In genomic region chr12:82170461-82171279, GRCm38 (mm10) we compare ENCODE assay signal across 9 mouse cellular contexts. TPM values are rescaled to one million over a fixed set of nuclear protein-coding genes. Genes with fewer than 3 reads are reported as not detected.
DNase-seq lines count a peak whose midpoint lies in the region; ATAC-seq and TF ChIP-seq lines count a peak whose summit lies in the region.
"Had no signal": no experiment of that assay in that cellular context is flagged by ENCODE, and none has a peak within 500 bp of the region (broad histone marks: within the 10 kb centered on the region; RNA-seq: fewer than 3 reads in every experiment).

No protein-coding gene starts in this region.

- no peak for TF ChIP-seq CTCF in liver, embryonic 14.5 days (IDR thresholded peaks at IDR 0.05; ENCODE audit: low read depth)

- TF ChIP-seq EP300 in liver, embryonic 14.5 days (IDR thresholded peaks at IDR 0.05; ENCODE audit: low read depth) = no peak

- H3K36me3 ChIP-seq in hindbrain, embryonic 12.5 days = no peaks in the 10 kb centered on the region
- no peaks in the 10 kb centered on the region for H3K36me3 ChIP-seq in liver, embryonic 14.5 days (replicated peaks; ENCODE audit: control insufficient read depth, insufficient read depth, low read depth)

- no peaks in the 10 kb centered on the region for H3K27me3 ChIP-seq in hindbrain, embryonic 12.5 days
- no peaks in the 10 kb centered on the region; the same call in 1 of the 2 replicates for H3K27me3 ChIP-seq in liver, embryonic 14.5 days (ENCODE audit: control insufficient read depth, insufficient read depth, low read length)
- H3K27me3 ChIP-seq: Patski had no signal

- WGBS in hindbrain, embryonic 12.5 days = 4% methylated on average over 29 of the region's 29 CpGs
- 3% methylated on average over 29 of the region's 29 CpGs for WGBS in liver, embryonic 14.5 days (ENCODE audit: insufficient replicate concordance)

- DNase-seq in cerebellum, postnatal 10 days = peak; percentile 41 to 50
- DNase-seq in cerebellum, adult 9-11 months = no peak
- DNase-seq in 416B (ENCODE audit: low read depth) = peak; percentile 74
- peak; percentile 21 to 43 for DNase-seq in cerebellum, postnatal 36 days
- no peak for DNase-seq in liver, embryonic 14.5 days (ENCODE audit: low read depth in 3 of 3, low spot score in 3 of 3)
- peak; percentile 41 for DNase-seq in retina, postnatal 1 day
- DNase-seq in urinary bladder, postnatal 10 days (ENCODE audit: low spot score) = no peak

- peak overlapping the region; percentile 94 for H3K27ac ChIP-seq in hindbrain, embryonic 12.5 days
- H3K27ac ChIP-seq in liver, embryonic 14.5 days = no peak overlapping the region

- no peak for ATAC-seq in hindbrain, embryonic 12.5 days (ENCODE audit: low FRiP score)
- ATAC-seq in liver, embryonic 14.5 days (ENCODE audit: insufficient read depth) = no peak

- no peaks in the 10 kb centered on the region for H3K9me3 ChIP-seq in hindbrain, embryonic 12.5 days (replicated peaks)
- no peaks in the 10 kb centered on the region for H3K9me3 ChIP-seq in liver, embryonic 14.5 days (ENCODE audit: control insufficient read depth, low read length)

- H3K9ac ChIP-seq in hindbrain, embryonic 12.5 days = peak overlapping the region; percentile 95
- H3K9ac ChIP-seq in liver, embryonic 14.5 days (replicated peaks) = no peak overlapping the region

- H3K4me1 ChIP-seq in hindbrain, embryonic 12.5 days = peaks cover 36% of the 10 kb centered on the region
- H3K4me1 ChIP-seq in liver, embryonic 14.5 days (replicated peaks; ENCODE audit: control insufficient read depth in 2 of 2, insufficient read depth in 2 of 2, low read length in 1 of 2) = peaks cover 2 to 21% of the 10 kb centered on the region in 2 experiments; a peak in 2 of 4 replicates

- peak overlapping the region; percentile 89 for H3K4me3 ChIP-seq in hindbrain, embryonic 12.5 days
- H3K4me3 ChIP-seq in liver, embryonic 14.5 days (ENCODE audit: insufficient read depth in 1 of 2, low read depth in 2 of 2, low read length in 2 of 2) = peak overlapping the region; percentile 82 to 93

- peak overlapping the region; percentile 88 for H3K4me2 ChIP-seq in hindbrain, embryonic 12.5 days (replicated peaks)
- peak overlapping the region; percentile 84 for H3K4me2 ChIP-seq in liver, embryonic 14.5 days (ENCODE audit: low read depth)

RNA-seq across cellular contexts. Expression of gene Sipa1l1, which starts 1.6 kb away (rescaled TPM):
- polyA plus RNA-seq in hindbrain, embryonic 12.5 days (2016; fragmentation: Nextera tagmentation; extraction: Ambion mirVana) = 26.0 and 33.3 TPM in 2 replicates
- 2.2 and 2.7 TPM in 2 replicates for polyA plus RNA-seq in liver, embryonic 14.5 days (2012; rRNA removed)
- 2.6 TPM in 2 replicates for polyA plus RNA-seq in liver, embryonic 14.5 days (2014; fragmentation: Nextera tagmentation; extraction: Ambion mirVana)

Comparison
In these comparisons a context has a peak if more than half of its experiments do, and no peak if none do; other contexts are left out.
1. DNase-seq: peak in cerebellum, postnatal 10 days (2 of 2), 416B (single experiment), cerebellum, postnatal 36 days (2 of 2) and retina, postnatal 1 day (single experiment); none in cerebellum, adult 9-11 months (single experiment), liver, embryonic 14.5 days (0 of 3) and urinary bladder, postnatal 10 days (single experiment).